Mouse (Mus musculus): Measurements from ENCODE around the gene Dennd4a. TPM values are rescaled to one million over a fixed set of nuclear protein-coding genes. Genes with fewer than 3 reads are reported as not detected.
"Not testable (repeated sequence)": the region's sequence is repeated elsewhere in the genome, so short reads cannot be mapped to it uniquely, and the experiment has no call there.

Dennd4a gene
- polyA plus RNA-seq, 1 experiment, result 6.2 TPM

DNA sequence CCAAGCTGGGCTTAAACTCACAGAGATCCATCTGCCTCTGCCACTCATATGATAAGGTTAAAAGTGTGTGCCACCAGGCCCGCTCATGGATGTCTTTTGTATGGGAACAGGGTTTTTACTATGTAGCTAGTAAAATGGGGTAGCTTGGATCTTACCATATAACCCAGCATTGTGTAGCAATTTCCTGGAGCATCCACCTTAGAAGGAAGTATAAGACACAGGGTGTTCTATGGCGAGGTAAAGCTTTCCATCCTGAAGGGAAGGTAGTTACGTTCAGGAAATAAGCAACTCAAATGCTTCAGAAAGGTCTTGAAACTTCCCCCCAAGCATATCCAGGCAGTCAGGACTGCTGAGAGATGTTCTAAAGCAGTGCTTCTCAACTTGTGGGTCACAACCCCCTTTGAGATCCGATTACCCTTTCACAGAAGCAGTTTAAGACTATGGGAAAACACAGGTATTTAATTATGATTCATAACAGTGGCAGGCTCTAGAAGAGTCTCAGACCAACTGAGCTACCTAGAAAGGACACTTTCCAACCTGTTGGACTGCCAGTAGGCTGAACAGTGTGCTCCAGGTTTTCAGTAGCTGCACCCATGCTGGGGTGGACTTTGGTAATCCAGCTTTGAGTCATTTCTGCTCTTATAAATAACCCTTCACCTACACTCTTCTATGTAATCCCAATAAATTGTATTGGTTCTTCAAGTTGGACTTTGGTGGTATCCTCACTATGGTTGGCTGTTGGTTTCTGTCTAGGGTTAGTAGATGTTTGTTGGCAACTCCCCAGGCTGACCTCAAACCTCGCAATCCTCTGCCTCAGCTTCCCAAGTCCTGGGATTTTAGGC is 7.5 kb upstream of the Dennd4a start:
- TF ChIP-seq GATA1 (IDR thresholded peaks at IDR 0.05; ENCODE audit: low read length) (no peak), TAL1 (IDR thresholded peaks at IDR 0.05; ENCODE audit: low read length) (no peak)
- Histone ChIP-seq H3K27me3 (ENCODE audit: control insufficient read depth) (no peaks in the 10 kb centered on the region), H3K9me3 (ENCODE audit: control insufficient read depth, low read length) (peaks cover 6% of the 10 kb centered on the region; the same call in 1 of the 2 replicates), H3K4me3 (replicated peaks) (no peak overlapping the region), H3K36me3 (ENCODE audit: control insufficient read depth) (peaks cover 15% of the 10 kb centered on the region), H3K4me1 (ENCODE audit: control insufficient read depth) (peaks cover 70% of the 10 kb centered on the region)

- Histone ChIP-seq H3K36me3 (ENCODE audit: control insufficient read depth) (peaks cover 29% of the 10 kb centered on the region), H3K9me3 (ENCODE audit: control insufficient read depth, low read length) (no peaks in the 10 kb centered on the region), H3K4me3 (replicated peaks) (peak overlapping the region; percentile 96), H3K27me3 (ENCODE audit: control insufficient read depth) (no peaks in the 10 kb centered on the region), H3K4me1 (ENCODE audit: control insufficient read depth) (peaks cover 84% of the 10 kb centered on the region)
- TF ChIP-seq TAL1 (IDR thresholded peaks at IDR 0.05; ENCODE audit: low read length), result no peak
- TF ChIP-seq GATA1 (IDR thresholded peaks at IDR 0.05; ENCODE audit: low read length), result peak; percentile 32; the same call in 1 of the 2 replicates
Measured at GRCm38 (mm10) chr9:64805875-64806274, 5.3 kb upstream of the Dennd4a start.

DNA sequence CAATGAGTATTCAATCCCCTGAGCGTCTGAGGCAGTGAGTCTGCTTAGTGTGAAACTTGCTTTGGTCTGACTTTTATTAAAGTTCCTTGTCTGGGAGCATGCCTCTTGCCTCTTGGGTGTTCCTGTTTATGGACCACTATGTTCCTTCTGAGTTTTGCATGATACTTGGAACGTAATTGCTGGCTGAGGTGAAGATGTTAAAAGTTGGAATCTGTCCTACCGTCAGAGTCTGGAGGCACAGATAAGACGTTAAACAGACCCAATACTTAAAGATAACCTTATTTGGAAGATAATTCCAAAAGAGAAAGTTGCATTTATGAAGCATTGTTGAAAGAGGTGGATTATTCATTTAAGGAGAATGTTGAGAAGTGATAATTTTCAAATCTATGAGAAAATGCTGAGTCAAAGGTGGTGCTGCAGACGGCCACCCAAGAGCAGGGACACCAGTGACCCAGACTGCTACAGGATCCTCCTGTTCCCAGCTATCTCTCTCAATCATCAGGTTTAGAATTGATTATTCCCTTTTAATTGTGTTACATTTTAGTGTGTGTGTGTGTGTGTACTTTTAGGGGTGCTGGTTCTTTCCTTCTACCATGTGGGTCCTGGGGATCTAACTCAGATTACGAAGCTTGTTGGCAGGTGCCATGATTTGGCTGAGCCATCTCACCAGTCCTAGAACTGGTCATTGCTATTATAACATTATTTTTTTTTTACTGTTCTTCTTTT is 4.6 kb upstream of the Dennd4a start:
- peak; percentile 48; the same call in 2 of the 3 replicates for TF ChIP-seq TAL1 (IDR thresholded peaks at IDR 0.05; ENCODE audit: low read length)
- TF ChIP-seq GATA1 (IDR thresholded peaks at IDR 0.05; ENCODE audit: low read length), result peak; percentile 44; the same call in 1 of the 2 replicates
- Histone ChIP-seq H3K9me3 (ENCODE audit: control insufficient read depth, low read length) (no peaks in the 10 kb centered on the region), H3K4me1 (ENCODE audit: control insufficient read depth) (peaks cover 84% of the 10 kb centered on the region), H3K4me3 (replicated peaks) (peak overlapping the region; percentile 96), H3K36me3 (ENCODE audit: control insufficient read depth) (peaks cover 29% of the 10 kb centered on the region), H3K27me3 (ENCODE audit: control insufficient read depth) (no peaks in the 10 kb centered on the region)

DNA sequence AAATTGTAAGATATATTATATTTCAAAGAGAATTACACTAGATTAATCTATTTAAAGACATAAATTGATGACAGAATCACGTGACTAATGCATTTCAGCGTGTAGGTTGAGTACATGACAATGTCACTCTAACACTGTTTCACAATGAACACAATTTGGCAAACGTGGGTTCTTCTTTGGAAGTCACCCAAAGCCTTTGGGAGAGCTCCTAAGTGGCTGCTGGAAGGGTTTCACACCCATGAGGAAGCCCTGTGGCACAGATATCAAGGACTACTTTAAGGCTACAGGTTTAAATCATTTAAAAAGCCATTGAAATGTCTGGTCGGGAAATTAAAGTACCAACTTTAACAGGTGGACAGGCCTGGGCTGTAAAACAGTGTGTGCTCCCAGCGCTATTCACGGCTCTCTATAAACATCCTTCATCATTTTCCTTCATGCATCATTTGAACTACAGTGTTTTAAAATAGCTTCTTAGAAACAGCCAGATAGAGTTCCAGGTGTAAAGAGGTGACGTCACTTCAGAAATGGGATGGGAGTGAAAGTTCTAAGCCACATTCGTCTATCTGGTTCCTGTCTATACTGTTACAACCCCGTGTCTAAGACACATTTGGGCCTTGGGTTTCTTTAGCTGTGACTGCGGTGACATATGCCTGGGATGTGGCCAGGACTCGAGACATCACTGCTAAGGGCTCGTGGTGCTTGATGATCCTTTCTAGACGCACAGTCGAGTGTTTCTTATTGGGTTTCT is 3.9 kb upstream of the Dennd4a start:
- no peak for TF ChIP-seq TAL1 (IDR thresholded peaks at IDR 0.05; ENCODE audit: low read length)
- TF ChIP-seq GATA1 (IDR thresholded peaks at IDR 0.05; ENCODE audit: low read length), result no peak
- Histone ChIP-seq H3K27me3 (ENCODE audit: control insufficient read depth) (no peaks in the 10 kb centered on the region), H3K9me3 (ENCODE audit: control insufficient read depth, low read length) (no peaks in the 10 kb centered on the region), H3K4me3 (replicated peaks) (peak overlapping the region; percentile 96), H3K4me1 (ENCODE audit: control insufficient read depth) (peaks cover 81% of the 10 kb centered on the region), H3K36me3 (ENCODE audit: control insufficient read depth) (peaks cover 30% of the 10 kb centered on the region)

- Histone ChIP-seq H3K9me3 (ENCODE audit: control insufficient read depth, low read length) (no peaks in the 10 kb centered on the region), H3K4me1 (ENCODE audit: control insufficient read depth) (peaks cover 85% of the 10 kb centered on the region), H3K36me3 (ENCODE audit: control insufficient read depth) (peaks cover 52% of the 10 kb centered on the region), H3K4me3 (replicated peaks) (peak overlapping the region; percentile 96), H3K27me3 (ENCODE audit: control insufficient read depth) (no peaks in the 10 kb centered on the region)
- TF ChIP-seq GATA1 (IDR thresholded peaks at IDR 0.05; ENCODE audit: low read length), result no peak
- TF ChIP-seq TAL1 (IDR thresholded peaks at IDR 0.05; ENCODE audit: low read length), result no peak
Measured at GRCm38 (mm10) chr9:64809851-64810250, 1.3 kb upstream of the Dennd4a start.

- H3K4me1 ChIP-seq (ENCODE audit: control insufficient read depth), result peaks cover 77% of the 10 kb centered on the region
- H3K36me3 ChIP-seq (ENCODE audit: control insufficient read depth), result peaks cover 71% of the 10 kb centered on the region
- no peaks in the 10 kb centered on the region for H3K9me3 ChIP-seq (ENCODE audit: control insufficient read depth, low read length)
- TF ChIP-seq GATA1 (IDR thresholded peaks at IDR 0.05; ENCODE audit: low read length) (no peak), TAL1 (IDR thresholded peaks at IDR 0.05; ENCODE audit: low read length) (no peak)
- H3K4me3 ChIP-seq (replicated peaks), result peak overlapping the region; percentile 96
- H3K27me3 ChIP-seq (ENCODE audit: control insufficient read depth), result no peaks in the 10 kb centered on the region
Measured at GRCm38 (mm10) chr9:64811538-64812474, 666 bp downstream of the Dennd4a start.

- Histone ChIP-seq H3K4me1 (ENCODE audit: control insufficient read depth) (peaks cover 71% of the 10 kb centered on the region), H3K36me3 (ENCODE audit: control insufficient read depth) (peaks cover 69% of the 10 kb centered on the region), H3K27me3 (ENCODE audit: control insufficient read depth) (no peaks in the 10 kb centered on the region), H3K9me3 (ENCODE audit: control insufficient read depth, low read length) (no peaks in the 10 kb centered on the region), H3K4me3 (replicated peaks) (peak overlapping the region; percentile 96)
- TF ChIP-seq TAL1 (IDR thresholded peaks at IDR 0.05; ENCODE audit: low read length) (no peak), GATA1 (IDR thresholded peaks at IDR 0.05; ENCODE audit: low read length) (no peak)
Measured at GRCm38 (mm10) chr9:64812475-64812860, 1.3 kb downstream of the Dennd4a start.

- peaks cover 68% of the 10 kb centered on the region for H3K36me3 ChIP-seq (ENCODE audit: control insufficient read depth)
- peak overlapping the region; percentile 96 for H3K4me3 ChIP-seq (replicated peaks)
- TF ChIP-seq TAL1 (IDR thresholded peaks at IDR 0.05; ENCODE audit: low read length), result no peak
- TF ChIP-seq GATA1 (IDR thresholded peaks at IDR 0.05; ENCODE audit: low read length), result no peak
- peaks cover 60% of the 10 kb centered on the region for H3K4me1 ChIP-seq (ENCODE audit: control insufficient read depth)
- H3K9me3 ChIP-seq (ENCODE audit: control insufficient read depth, low read length), result no peaks in the 10 kb centered on the region
- no peaks in the 10 kb centered on the region for H3K27me3 ChIP-seq (ENCODE audit: control insufficient read depth)
Measured at GRCm38 (mm10) chr9:64814273-64814672, 3.1 kb downstream of the Dennd4a start.

GRCm38 (mm10) chr9:64819686-64820085 is 8.5 kb downstream of the Dennd4a start:
- H3K9me3 ChIP-seq (ENCODE audit: control insufficient read depth, low read length); H3K27me3 ChIP-seq (ENCODE audit: control insufficient read depth); H3K4me3 ChIP-seq (replicated peaks): not testable (repeated sequence)
- Histone ChIP-seq H3K4me1 (ENCODE audit: control insufficient read depth) (peaks cover 61% of the 10 kb centered on the region), H3K36me3 (ENCODE audit: control insufficient read depth) (peaks cover 86% of the 10 kb centered on the region)
